Mouse (Mus musculus) C2C12 (cell line): ENCODE measurements around the gene Ugt1a6b. TPM values are rescaled to one million over a fixed set of nuclear protein-coding genes. Genes with fewer than 3 reads are reported as not detected.
"Not testable (repeated sequence)": the region's sequence is repeated elsewhere in the genome, so short reads cannot be mapped to it uniquely, and the experiment has no call there.

Experiments
- H3K27me3 ChIP-seq: one replicate; pipeline ENCODE4 v1.6.1; 2011; ENCODE audit not compliant: control insufficient read depth, insufficient read depth, insufficient read length
- H3K36me3 ChIP-seq: one replicate; pipeline ENCODE4 v1.6.1; 2011; ENCODE audit not compliant: control insufficient read depth, insufficient read depth
- H3K4me3 ChIP-seq: one replicate; pipeline ENCODE4 v1.5.1; 2011; ENCODE audit warnings: mild to moderate bottlenecking, control low read depth; ENCODE audit not compliant: poor library complexity, insufficient read depth, severe bottlenecking
- H3K79me2 ChIP-seq: one replicate; pipeline ENCODE4 v1.6.1; 2011; ENCODE audit not compliant: control insufficient read depth, insufficient read depth
- H3K79me3 ChIP-seq: one replicate; pipeline ENCODE4 v1.6.1; 2011; ENCODE audit warnings: low read depth, control low read depth
- H3ac ChIP-seq: one replicate; pipeline ENCODE3; 2011; ENCODE audit warnings: low read depth; ENCODE audit not compliant: control insufficient read depth, insufficient read length
- CEBPB ChIP-seq: IDR thresholded peaks from one replicate; pipeline ENCODE4 v1.6.1; 2011; ENCODE audit warnings: low read depth, mild to moderate bottlenecking, control low read depth, moderate library complexity
- CTCF ChIP-seq: IDR thresholded peaks from one replicate; pipeline ENCODE4 v1.5.1; 2011; ENCODE audit not compliant: control insufficient read depth, insufficient read depth, insufficient read length
- FOSL1 ChIP-seq: IDR thresholded peaks from one replicate; pipeline ENCODE4 v1.8.0; 2011; ENCODE audit warnings: mild to moderate bottlenecking, low read length; ENCODE audit not compliant: poor library complexity, insufficient read depth, severe bottlenecking
- MAX ChIP-seq: IDR thresholded peaks from one replicate; pipeline ENCODE4 v1.6.1; 2011; ENCODE audit warnings: mild to moderate bottlenecking, control low read depth
- MYOD1 ChIP-seq: IDR thresholded peaks from one replicate; pipeline ENCODE4 v1.6.1; 2011; ENCODE audit warnings: low read depth; ENCODE audit not compliant: control insufficient read depth, insufficient read length
- MYOG ChIP-seq: IDR thresholded peaks from one replicate; pipeline ENCODE4 v1.6.1; 2011; ENCODE audit not compliant: control insufficient read depth, insufficient read length; ENCODE audit errors: extremely low read depth
- USF1 ChIP-seq: IDR thresholded peaks from one replicate; pipeline ENCODE4 v1.6.1; 2011; ENCODE audit warnings: low read depth, mild to moderate bottlenecking, control low read depth, moderate library complexity
- polyA plus RNA-seq: library from polyadenylated mRNA; unstranded; fragments of >200 nt; fragmentation: generic; extraction: Trizol; gene quantifications from one replicate; pipeline ENCODE4 v1.2.1, GENCODE M21; 2012; ENCODE audit warnings: missing spikeins

The Ugt1a6b gene
- polyA plus RNA-seq, 1 experiment, result not detected

DNA sequence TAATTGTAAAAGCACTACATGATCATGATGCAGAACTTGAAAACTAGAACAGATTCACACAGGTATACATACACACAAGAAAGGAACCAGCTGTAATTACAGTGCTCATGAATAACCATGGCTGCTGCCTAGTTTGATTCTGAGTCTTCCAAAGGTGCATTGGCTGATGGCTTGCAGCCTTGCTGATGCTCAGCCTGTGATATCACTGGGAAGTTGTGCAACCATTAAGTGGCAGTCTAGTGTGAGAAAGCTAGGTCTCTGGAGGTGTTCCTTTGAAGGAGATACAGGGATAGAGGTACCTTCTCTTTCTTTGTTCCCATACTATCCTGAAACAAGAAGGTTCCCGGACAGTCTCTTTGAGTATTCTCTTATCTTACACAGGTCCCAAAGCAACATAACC, 116.0 kb downstream of the Ugt1a6b start:
- Histone ChIP-seq H3ac (no peak overlapping the region), H3K4me3 (no peak overlapping the region), H3K36me3 (no peaks in the 10 kb centered on the region), H3K27me3 (no peaks in the 10 kb centered on the region), H3K79me3 (no peaks in the 10 kb centered on the region), H3K79me2 (no peaks in the 10 kb centered on the region)
- TF ChIP-seq MYOG (no peak), CEBPB (no peak), CTCF (no peak), MAX (no peak), FOSL1 (no peak), MYOD1 (no peak), USF1 (no peak)

DNA sequence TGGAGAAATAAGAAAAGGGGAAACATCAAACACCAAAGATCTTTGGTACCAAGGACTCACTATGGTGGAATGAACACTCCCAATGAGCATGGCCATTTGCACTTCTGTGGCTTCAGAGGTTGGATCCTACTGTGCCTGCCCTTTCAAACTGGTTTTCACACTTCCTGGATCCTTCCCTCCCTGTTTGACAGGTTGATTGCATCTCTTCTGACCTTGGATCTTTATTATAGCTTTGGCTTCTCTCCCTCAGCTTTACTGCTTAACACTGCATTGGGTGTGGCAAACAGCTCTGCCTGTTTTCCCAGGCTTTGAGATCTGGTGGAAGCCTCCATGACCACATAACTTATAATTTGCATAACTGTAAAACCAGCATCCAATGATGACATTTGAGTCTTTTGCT, 117.3 kb downstream of the Ugt1a6b start:
- H3K79me2 ChIP-seq, result no peaks in the 10 kb centered on the region
- no peaks in the 10 kb centered on the region for H3K27me3 ChIP-seq
- no peaks in the 10 kb centered on the region for H3K36me3 ChIP-seq
- no peaks in the 10 kb centered on the region for H3K79me3 ChIP-seq
- H3ac ChIP-seq, result no peak overlapping the region
- TF ChIP-seq FOSL1, result no peak
- no peak for TF ChIP-seq MYOD1
- no peak for TF ChIP-seq USF1
- TF ChIP-seq CTCF, result no peak
- TF ChIP-seq CEBPB, result no peak
- no peak for TF ChIP-seq MAX
- no peak for TF ChIP-seq MYOG
- no peak overlapping the region for H3K4me3 ChIP-seq

DNA sequence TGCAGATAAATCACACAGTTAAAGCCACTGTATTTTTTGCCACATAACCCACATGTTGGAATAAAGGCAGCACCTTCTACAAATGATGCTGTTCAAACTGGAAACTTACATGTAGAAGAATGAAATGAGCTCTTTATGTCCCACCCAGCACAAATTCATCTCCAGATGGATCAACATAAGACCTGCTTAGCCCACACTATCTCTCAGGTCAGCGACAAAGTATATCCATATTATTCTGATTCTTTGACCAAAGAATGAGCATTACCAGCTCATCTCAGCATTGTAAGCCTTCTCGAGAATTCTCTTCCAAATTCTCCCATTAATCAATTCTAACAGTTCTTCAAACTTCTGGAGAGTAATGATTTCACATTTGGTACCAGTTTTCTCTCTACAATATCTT, 119.2 kb downstream of the Ugt1a6b start:
- no peaks in the 10 kb centered on the region for H3K79me2 ChIP-seq
- no peak for TF ChIP-seq FOSL1
- no peak for TF ChIP-seq MYOD1
- no peak for TF ChIP-seq CEBPB
- TF ChIP-seq CTCF, result no peak
- TF ChIP-seq MYOG, result no peak
- no peak for TF ChIP-seq USF1
- no peak for TF ChIP-seq MAX
- H3K36me3 ChIP-seq, result no peaks in the 10 kb centered on the region

GRCm38 (mm10) chr1:88223011-88223515, 120.0 kb downstream of the Ugt1a6b start:
- H3K79me2 ChIP-seq, H3K36me3 ChIP-seq, H3ac ChIP-seq, H3K79me3 ChIP-seq, H3K4me3 ChIP-seq, H3K27me3 ChIP-seq: not testable (repeated sequence)

More for the DNA sequence above, 119.2 kb downstream of the Ugt1a6b start:
- H3K4me3 ChIP-seq, result no peak overlapping the region
- no peaks in the 10 kb centered on the region for H3K27me3 ChIP-seq
- H3ac ChIP-seq, result no peak overlapping the region
- H3K79me3 ChIP-seq, result no peaks in the 10 kb centered on the region

- Histone ChIP-seq H3K79me3 (no peaks in the 10 kb centered on the region), H3ac (no peak overlapping the region), H3K36me3 (no peaks in the 10 kb centered on the region), H3K79me2 (no peaks in the 10 kb centered on the region), H3K4me3 (no peak overlapping the region), H3K27me3 (no peaks in the 10 kb centered on the region)
- TF ChIP-seq MYOD1, result no peak
- TF ChIP-seq FOSL1, result no peak
- TF ChIP-seq MYOG, result no peak
- no peak for TF ChIP-seq CEBPB
- no peak for TF ChIP-seq USF1
- no peak for TF ChIP-seq MAX
- TF ChIP-seq CTCF, result no peak
Measured at GRCm38 (mm10) chr1:88223591-88223990, 120.5 kb downstream of the Ugt1a6b start.

DNA sequence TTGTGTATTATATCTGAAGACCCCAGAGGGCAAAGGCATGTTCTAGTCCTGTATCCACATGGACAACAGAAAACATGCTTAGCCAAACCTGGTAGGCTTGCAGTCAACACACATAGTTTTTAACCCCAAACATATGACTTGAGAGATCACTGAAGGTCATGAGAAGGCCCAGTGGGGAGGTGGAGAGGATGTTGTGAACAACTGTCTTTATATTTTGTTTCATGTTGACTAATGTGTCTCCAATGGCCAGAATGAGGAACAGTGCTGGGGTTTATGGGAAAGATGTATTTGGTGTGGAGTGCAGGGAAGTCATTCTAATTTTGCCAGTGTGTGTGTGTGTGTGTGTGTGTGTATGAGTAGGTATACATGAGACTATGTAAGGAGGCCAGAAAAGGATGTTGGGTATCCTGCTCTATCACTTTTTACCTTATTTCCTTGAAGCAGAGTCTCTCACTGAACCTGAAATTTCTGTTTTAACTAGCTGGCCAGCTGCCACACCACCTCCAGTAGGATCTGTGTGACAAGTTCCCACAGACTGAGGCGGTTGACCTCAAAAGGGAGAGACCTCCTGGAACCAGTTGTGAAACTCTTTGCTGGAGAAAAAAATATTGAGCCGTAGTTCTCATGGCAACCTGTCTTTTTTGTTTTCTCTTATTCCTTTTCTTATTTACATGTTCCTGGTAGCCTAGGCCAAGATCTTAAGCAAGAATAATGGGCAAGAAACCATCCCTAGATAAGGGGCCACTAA, 121.2 kb downstream of the Ugt1a6b start:
- H3K27me3 ChIP-seq, result no peaks in the 10 kb centered on the region
- TF ChIP-seq FOSL1, result no peak
- no peak for TF ChIP-seq MYOG
- no peak for TF ChIP-seq USF1
- no peak for TF ChIP-seq MYOD1
- no peak for TF ChIP-seq CTCF
- TF ChIP-seq CEBPB, result no peak
- no peak overlapping the region for H3ac ChIP-seq
- no peak overlapping the region for H3K4me3 ChIP-seq
- H3K36me3 ChIP-seq, result no peaks in the 10 kb centered on the region
- no peaks in the 10 kb centered on the region for H3K79me2 ChIP-seq
- H3K79me3 ChIP-seq, result no peaks in the 10 kb centered on the region

- H3K36me3 ChIP-seq, H3ac ChIP-seq, H3K79me3 ChIP-seq, H3K4me3 ChIP-seq, H3K27me3 ChIP-seq, H3K79me2 ChIP-seq: not testable (repeated sequence)
Measured at GRCm38 (mm10) chr1:88225301-88225700, 122.2 kb downstream of the Ugt1a6b start.
